Mouse (Mus musculus) spleen, postnatal 36 days (tissue): ENCODE measurements around the gene Faap20.

Experiments
- DNase-seq, 2 experiments: peaks; one replicate each; pipeline ENCODE4 v3.0.0; 2022; ENCODE audit warnings: low spot score in 2 of 2, mixed read lengths in 1 of 2

Gene Faap20

GRCm38 (mm10) chr4:155284521-155285379 lies 35.1 kb downstream of the Faap20 start:
- DNase-seq, result no peak

GRCm38 (mm10) chr4:155286090-155286489 lies 36.5 kb downstream of the Faap20 start:
- no peak for DNase-seq

- no peak for DNase-seq
Measured at GRCm38 (mm10) chr4:155287713-155288112, 38.1 kb downstream of the Faap20 start.

- DNase-seq, result no peak
Measured at GRCm38 (mm10) chr4:155288586-155288985, 39.0 kb downstream of the Faap20 start.

- DNase-seq, result no peak
Measured at GRCm38 (mm10) chr4:155290045-155290444, 40.4 kb downstream of the Faap20 start.

GRCm38 (mm10) chr4:155292863-155293262 lies 43.3 kb downstream of the Faap20 start:
- no peak for DNase-seq

GRCm38 (mm10) chr4:155294381-155294780 lies 44.8 kb downstream of the Faap20 start:
- DNase-seq, result no peak

- DNase-seq, result no peak
Measured at GRCm38 (mm10) chr4:155295026-155295590, 45.5 kb downstream of the Faap20 start.

GRCm38 (mm10) chr4:155295996-155296395 lies 46.4 kb downstream of the Faap20 start:
- DNase-seq, result no peak

GRCm38 (mm10) chr4:155297057-155297456 lies 47.5 kb downstream of the Faap20 start:
- no peak for DNase-seq

GRCm38 (mm10) chr4:155298826-155299225 lies 49.2 kb downstream of the Faap20 start:
- no peak for DNase-seq

- no peak for DNase-seq
Measured at GRCm38 (mm10) chr4:155300421-155301097, 51.0 kb downstream of the Faap20 start.

- no peak for DNase-seq
Measured at GRCm38 (mm10) chr4:155301098-155301447, 51.5 kb downstream of the Faap20 start.

GRCm38 (mm10) chr4:155301965-155302364 lies 52.4 kb downstream of the Faap20 start:
- no peak for DNase-seq

GRCm38 (mm10) chr4:155304508-155305096 lies 55.0 kb downstream of the Faap20 start:
- DNase-seq, result no peak

- no peak for DNase-seq
Measured at GRCm38 (mm10) chr4:155305531-155306031, 56.0 kb downstream of the Faap20 start.
